Mouse (Mus musculus) urinary bladder, postnatal 10 days (tissue): ENCODE data around the gene Mettl7b.
A peak's percentile ranks its signal among the peaks of the same experiment; 100 is the strongest.

Experiments used
- DNase-seq: peaks from one replicate; pipeline ENCODE4 v3.0.0; 2022; ENCODE audit warnings: low spot score

Mettl7b gene

GRCm38 (mm10) chr10:128919203-128919631 is 41.6 kb downstream of the Mettl7b start:
- DNase-seq: no peak

GRCm38 (mm10) chr10:128918246-128918645 is 42.5 kb downstream of the Mettl7b start:
- no peak for DNase-seq

GRCm38 (mm10) chr10:128917400-128917799 is 43.4 kb downstream of the Mettl7b start:
- no peak for DNase-seq

- no peak for DNase-seq
Measured at GRCm38 (mm10) chr10:128916665-128917064, 44.1 kb downstream of the Mettl7b start.

- DNase-seq: no peak
Measured at GRCm38 (mm10) chr10:128915550-128915949, 45.2 kb downstream of the Mettl7b start.

GRCm38 (mm10) chr10:128913696-128914095 is 47.1 kb downstream of the Mettl7b start:
- no peak for DNase-seq

GRCm38 (mm10) chr10:128913219-128913618 is 47.6 kb downstream of the Mettl7b start:
- peak; percentile 73 for DNase-seq

GRCm38 (mm10) chr10:128912791-128913190 is 48.0 kb downstream of the Mettl7b start:
- DNase-seq: no peak

GRCm38 (mm10) chr10:128912268-128912667 is 48.5 kb downstream of the Mettl7b start:
- no peak for DNase-seq

GRCm38 (mm10) chr10:128911430-128911829 is 49.4 kb downstream of the Mettl7b start:
- DNase-seq: no peak

GRCm38 (mm10) chr10:128910066-128910841 is 50.5 kb downstream of the Mettl7b start:
- DNase-seq: no peak

GRCm38 (mm10) chr10:128909567-128910028 is 51.2 kb downstream of the Mettl7b start:
- DNase-seq: peak; percentile 58

- no peak for DNase-seq
Measured at GRCm38 (mm10) chr10:128908778-128909448, 51.9 kb downstream of the Mettl7b start.
